Mouse (Mus musculus): ENCODE data around the gene Tm6sf1.
A peak's percentile ranks its signal among the peaks of the same experiment; 100 is the strongest.

The Tm6sf1 gene

DNA sequence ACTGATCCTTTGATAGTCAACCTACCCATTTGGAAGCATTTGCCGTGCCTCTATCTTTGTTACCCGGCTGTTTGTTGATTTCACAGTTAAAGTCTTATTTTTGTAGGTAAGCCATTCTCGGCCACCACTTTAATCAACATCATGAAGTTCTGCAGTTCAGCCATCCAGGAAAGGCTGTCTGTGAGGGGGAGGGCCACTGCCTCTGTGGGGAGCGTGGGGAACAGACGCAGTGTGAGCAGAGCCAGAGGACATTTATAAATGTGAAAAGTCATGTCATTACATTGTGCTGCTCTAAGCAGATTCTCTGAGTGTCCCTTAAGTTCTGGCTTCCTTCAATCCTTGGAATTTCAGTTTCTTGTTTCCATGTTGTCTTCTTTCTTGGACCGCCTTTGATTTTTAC, 8.6 kb upstream of the Tm6sf1 start:
- no peak for DNase-seq (ENCODE audit: low spot score)

DNA sequence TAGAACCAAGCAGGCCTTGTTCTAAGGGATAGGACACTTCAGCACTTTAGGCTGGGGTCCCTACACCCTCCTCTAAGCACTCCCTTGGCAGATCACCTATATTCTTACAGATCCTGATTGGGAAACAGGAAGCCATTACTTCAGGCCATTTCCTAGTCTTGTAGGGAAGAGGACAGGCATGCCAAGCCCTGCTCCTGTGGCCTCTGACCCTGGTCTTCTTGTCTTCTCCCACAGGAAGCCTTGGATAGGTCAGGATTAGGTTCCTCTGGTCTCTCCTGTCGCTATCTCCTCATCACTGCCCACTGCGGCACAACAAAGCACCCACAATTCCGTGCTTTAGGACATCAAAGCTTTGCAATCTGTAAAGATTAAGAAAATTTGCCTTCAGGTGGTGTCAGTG, 7.1 kb upstream of the Tm6sf1 start:
- no peak for DNase-seq (ENCODE audit: low spot score)

DNA sequence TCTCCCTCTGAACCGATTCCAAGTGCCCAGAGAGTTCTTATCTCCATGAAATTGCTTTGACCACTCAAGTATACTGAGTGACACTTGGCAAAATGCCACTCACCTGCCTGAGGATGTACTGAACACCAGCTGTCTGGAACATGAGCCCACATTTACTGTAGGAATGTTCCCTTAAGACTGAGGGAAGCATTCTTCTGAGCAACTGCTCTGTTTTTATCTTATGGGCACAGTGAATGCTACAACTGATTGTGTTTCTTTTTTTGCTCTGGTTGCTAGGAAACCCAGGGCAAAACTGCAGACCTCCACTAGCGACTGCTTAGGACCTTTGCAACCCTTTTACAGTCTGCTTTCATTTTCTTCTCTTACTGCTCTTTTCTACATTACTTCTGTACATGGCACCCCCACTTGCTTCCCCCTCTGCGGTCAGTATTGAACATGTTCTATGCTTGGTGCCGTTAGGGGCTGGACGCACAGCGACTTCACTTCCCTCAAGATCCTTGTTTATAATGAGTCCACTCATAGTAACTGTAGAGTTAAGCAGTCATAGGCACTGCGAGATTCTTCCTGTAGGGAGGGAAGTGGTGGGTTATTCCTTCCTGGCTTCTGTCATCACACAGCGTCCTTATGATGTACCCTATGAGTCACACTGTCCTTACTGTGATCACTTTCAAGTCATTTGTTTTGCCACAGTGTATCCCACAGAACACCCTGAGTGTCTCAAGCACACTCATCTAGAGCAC, 4.1 kb upstream of the Tm6sf1 start:
- DNase-seq (ENCODE audit: low spot score) = no peak

DNA sequence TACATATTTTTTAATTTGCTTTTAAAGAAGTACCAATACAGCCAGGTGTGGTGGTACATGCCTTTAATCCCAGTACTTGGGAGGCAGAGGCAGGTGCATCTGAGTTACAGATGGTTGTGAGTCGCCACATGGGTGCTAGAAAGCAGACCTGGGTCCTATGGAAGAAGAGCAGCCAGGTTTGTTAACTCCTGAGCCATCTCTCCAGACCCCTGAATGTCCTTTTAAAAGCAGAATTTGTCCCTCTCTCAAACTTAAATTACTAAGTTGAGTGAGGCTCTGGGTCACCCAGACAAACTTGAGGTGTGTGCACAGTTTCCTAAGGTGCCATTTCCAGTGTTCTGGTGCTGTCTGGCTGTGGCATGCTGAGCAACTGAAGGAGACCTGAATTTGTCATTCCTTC, 3.1 kb upstream of the Tm6sf1 start, which contains the start of gene Gm10160:
TSS of gene Gm10160 (minus strand) at position 101 of the 400 bp plus-strand sequence.
- DNase-seq (ENCODE audit: low spot score) = no peak

DNA sequence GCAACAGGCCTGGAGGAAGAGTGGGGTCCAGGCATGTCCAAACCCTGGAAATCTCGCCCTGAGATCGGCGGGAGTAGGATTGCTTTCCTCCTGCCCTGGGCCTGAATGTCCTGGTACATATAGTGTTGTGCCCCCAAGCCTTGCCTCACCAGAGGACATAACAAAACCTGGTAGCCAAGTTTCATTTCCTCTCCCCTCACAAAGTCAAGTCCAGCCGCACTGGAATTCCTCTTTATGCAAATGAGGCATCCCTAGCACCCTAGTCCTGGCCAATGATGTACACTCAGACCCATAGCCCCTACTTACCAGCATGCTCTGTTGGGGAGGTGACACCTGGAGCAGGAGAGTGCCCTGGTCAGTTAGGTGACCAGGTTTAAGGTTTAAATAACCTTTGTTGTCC, 2.6 kb upstream of the Tm6sf1 start:
- DNase-seq (ENCODE audit: low spot score) = no peak

DNA sequence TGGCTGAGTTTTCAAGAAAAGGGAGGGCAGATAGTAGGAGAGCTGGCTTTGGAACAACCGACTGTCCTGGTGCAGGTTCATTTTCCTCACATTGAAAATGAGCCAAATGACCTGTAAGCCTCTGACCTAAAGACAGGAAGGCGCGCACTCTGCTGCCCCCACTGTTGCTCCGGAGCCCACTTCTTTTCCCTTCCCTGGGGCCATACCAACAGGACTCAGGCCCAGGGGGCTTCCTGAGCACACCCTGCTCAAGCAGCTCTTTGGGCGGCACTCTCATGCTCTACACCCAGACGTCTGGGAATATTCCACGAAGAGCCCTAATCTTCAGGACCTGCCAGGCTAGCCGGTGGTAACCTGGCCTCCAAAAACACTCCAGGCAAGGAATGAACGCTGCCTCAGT, 565 bp upstream of the Tm6sf1 start:
- no peak for DNase-seq (ENCODE audit: low spot score)

DNA sequence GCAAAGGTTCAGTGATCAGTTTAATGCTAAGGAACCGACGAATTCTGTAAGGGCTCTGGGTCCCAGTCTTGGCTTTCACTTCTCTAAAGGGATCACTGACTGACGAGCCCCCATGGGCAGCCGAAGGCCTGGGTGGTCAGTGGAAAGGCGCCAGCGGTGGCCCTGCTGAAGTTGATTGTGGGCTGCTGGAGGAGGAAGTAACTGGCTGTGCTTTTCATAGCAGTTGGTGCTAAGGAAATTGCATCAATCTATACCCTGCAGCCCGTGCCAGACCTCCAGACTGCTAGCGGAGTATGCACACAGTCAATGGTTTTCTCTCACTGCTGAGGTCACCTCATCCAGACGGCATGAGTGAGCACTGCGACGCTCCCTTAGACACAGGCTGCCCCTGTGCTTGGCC, 1.3 kb downstream of the Tm6sf1 start:
- DNase-seq (ENCODE audit: low spot score) = no peak

DNA sequence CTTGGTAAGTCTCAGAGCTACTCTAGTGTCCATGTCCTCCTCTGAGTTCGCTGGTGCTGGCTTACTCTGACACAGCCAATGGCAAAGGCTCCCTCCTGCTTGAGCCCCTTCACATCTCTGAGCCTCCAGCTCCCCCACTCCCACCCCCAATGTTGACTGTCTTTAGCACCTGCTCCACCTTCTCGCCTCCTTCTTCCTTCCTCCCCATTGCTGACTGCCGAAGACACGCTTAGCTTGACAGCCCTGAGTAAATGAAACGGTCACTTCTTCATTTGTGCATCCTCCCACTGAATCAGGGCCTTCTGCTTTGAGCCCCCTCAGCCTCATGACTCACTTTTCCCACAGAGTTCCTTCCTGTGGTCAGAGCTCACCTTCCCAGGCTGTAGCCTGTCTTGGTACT, 2.2 kb downstream of the Tm6sf1 start:
- no peak for DNase-seq (ENCODE audit: low spot score)

DNA sequence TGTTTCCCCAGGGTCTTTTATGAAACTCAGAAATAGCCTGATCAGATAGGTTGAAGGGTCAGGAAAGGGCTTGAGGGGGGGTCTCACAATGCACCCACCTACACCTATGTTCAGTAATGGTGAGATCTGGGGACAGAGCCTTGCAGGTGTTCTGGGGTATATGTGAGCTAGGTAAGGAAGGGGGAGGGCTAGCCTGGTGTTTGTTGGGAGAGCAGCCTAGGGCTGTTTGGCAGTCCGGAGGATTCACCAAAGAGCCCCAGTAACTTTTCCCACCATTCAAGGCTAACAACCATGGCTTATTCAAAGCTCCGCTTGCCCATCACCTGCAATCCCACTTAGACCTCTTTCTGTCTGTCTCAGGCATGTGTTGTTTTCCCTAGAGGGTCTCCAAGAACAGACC, 2.7 kb downstream of the Tm6sf1 start:
- DNase-seq (ENCODE audit: low spot score) = no peak

DNA sequence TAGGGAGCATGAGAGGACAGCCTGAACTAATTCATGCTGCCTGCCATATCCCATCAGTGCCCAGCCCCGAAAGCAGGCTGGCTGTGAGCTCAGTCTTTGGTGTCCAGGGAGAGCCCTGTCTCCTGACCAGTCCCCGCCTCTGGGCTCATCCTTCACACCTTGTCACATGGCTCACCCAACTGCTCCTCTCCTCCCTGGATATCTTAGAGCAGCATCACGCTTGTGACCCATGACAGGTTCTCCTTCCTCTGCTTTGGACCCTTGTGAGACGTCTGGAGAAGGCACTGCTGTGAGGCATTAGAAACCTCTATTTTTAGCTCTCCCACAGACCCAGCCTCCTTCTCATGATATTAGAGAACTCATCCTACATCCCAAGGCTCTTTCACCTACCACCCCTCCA, 3.1 kb downstream of the Tm6sf1 start:
- DNase-seq (ENCODE audit: low spot score) = no peak

DNA sequence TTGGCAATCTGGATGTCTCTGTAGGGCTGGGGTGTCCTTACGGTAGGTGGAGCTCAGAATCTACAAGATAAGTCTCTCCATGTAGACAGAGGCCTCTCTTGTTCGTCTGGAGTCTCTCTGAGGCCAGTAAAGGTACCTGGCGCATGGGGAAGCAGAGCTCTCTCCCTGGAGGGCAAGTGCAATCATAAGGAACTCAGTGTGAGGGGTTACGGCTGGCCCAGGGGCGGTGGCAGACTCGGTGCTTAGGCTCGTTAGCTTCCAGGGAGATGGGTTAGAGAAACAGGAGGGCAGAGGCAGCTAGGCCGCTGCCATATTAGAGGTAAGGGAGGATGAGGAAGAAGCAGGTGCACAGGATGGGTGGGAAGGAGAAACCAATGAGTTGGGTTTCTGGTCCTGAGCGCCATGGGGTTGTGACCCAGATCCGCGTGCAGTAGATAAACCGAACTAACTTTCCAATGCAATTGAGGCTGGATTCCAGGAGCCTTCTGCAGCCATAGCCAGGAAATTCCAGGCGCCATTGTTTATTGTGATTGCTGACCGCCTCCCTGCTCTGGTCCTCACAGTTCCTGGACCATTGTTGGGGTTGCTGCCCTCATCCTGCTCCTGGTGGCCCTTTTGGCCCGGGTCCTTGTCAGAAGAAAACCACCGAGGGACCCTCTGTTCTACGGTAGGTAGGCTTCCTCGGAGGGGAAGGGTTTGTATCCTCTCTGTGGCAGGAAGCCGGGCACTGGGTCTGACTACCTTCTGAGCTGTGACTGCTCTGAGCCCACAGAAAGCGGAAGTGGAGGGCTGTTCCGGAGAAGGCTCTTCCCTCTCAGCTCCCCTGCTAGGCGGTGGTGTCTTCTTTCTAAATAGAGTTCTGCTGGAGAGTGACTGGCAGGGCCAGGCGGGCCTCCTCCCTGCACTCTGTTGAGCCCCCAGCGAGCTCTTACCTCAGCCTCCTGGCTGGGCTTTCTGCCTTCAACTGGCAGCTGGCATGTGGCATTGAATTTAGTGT, 4.1 kb downstream of the Tm6sf1 start:
- no peak for DNase-seq (ENCODE audit: low spot score)

DNA sequence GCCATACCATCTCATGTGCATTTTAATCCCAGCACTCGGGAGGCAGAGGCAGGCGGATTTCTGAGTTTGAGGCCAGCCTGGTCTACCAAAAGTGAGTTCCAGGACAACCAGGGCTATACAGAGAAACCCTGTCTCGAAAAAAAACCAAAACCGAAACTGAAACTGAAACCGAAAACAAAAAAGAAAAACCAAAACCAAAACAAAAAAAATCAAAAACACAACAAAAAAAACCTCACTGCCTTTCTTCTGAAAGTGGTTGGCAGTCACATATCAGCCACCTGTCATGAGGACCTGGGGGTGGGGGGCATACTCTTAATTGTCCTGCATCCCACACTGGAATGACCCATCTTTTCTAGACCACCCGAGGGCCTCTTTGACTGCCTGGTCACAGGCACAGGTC, 5.8 kb downstream of the Tm6sf1 start:
- DNase-seq (ENCODE audit: low spot score) = no peak

DNA sequence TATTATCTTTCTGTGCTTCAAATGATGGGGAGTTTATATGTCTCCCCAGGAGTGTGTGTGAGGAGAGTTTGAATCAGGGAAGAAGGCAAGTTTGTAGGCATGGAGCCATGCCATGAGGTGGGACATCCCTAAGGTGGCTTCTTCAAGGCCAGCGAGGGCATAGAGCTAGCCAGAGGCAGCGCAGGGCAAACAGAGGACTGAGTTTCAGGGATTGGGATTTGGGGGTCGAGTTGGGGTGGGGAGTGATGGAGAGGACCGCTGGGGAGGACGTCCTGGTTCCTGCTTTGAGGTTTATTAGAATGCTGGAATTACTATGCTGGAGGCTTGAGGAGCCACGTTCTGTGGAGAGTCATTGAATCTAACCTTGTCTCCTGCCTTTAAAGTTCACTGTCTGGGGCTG, 7.1 kb downstream of the Tm6sf1 start:
- no peak for DNase-seq (ENCODE audit: low spot score)

DNA sequence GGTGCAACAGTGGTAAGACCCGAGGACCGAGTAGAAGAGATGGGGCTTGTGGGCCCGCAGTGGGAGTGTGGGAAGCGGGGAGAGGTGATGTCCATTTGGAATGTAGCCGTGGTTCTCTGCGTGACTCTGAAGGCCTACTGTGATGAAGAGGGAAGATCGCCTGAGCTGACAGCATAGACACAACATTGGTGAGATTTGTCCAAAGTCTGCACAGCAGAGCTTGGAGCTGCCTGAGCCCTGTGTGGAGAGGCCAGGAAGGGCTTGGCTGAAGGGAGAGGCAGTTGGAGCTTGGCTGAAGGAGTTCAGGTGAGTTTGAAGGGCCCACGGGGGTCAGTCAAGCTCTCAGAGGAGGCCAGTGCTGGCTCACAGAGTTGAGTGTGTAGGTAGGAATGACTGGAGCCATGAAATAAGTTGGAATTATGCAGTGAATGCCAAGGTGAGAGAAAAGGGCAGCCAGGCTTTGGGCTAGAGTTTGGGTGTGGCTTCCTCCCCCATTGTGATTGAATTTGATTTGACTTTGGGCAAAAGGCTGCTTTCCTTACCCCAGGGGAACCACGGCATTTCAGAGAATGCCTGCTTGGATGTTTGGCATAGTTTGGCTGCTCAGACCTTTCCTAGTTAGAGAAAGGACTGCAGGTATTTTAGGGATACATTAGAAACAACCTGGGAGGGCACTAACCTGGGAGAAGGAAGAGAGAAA, 8.6 kb downstream of the Tm6sf1 start:
- DNase-seq (ENCODE audit: low spot score) = no peak

DNA sequence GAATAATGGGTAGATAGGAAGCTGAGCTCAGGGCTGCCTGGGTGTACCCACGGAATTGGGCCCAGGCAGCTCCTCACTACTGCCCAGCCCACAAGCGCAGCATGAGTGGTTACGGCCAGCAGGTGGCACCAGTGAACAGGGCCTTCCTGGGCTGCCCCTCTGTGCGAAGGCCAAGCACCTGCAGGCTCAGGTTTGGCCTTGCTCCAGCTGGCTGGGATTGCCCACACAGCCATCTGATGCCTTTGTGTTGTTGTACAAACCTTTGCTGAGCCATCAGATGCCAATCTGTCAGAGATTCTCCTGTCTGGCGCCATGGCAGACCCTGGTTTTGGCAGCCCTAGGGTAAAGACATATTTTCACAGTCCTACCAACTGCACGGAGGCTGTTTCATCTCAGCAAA, 9.4 kb downstream of the Tm6sf1 start:
- DNase-seq (ENCODE audit: low spot score) = peak; percentile 35

DNA sequence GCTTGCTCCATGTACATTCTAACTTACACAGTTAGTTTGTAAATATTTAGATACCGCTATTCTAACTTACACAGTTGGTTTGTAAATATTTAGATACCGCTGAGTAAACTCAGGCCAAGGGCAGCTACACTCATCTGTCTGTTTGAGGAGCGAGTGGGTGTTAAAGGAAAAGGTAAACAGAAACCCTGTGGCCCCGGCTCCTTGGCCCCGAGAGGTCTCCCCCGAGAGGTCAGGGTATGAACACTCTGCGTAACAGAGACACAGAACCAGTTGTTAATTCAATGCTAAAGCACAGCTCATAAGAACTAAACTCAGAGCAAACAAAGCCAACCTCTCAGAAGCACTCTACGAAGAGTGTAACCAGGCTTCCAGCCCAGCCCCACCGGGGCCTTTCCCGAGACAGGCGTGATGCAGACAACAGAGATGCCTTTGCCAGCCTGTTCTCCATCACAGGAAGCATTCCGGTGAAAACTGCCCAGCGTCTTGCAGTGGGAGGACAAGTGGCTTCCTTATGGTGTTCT, 13.8 kb downstream of the Tm6sf1 start:
- no peak for DNase-seq (ENCODE audit: low spot score)

DNA sequence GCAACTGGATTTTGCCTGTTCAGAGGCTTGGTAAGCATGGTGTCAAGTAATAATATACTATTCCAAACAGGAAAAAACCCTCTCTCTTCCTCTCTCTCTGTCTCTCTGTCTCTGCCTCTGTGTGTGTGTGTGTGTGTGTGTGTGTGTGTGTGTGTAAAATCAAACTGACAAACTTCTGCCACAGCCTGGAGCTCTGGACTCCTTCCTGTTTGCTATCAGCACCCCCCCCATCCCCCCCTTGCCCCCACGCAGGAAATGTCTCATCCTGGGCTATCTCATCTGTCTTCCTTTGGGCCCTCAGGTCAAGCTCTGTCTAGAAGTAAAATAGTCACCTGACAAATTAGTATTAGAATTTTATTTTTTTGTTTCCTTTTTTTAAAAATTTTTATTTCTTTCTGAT, 15.0 kb downstream of the Tm6sf1 start:
- DNase-seq (ENCODE audit: low spot score) = no peak

DNA sequence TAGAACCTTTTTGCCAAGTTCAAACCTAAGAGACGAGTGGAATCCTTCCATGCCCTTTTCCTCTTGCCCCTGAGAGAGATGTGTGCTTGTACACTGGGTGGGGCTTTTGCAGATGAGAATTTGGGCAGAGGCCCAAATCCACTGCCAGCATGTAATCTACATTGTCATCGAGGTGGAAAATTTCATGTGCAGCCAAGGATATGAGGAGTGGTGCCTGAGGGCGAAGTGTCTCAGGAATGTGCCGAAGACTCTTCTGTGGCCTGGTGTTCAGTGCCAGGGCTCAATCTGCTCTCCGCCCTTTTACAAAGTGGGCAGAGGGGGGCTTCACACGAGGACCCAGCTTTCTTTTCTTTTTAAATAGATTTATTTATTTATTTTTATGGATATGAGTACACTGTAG, 15.8 kb downstream of the Tm6sf1 start:
- no peak for DNase-seq (ENCODE audit: low spot score)

DNA sequence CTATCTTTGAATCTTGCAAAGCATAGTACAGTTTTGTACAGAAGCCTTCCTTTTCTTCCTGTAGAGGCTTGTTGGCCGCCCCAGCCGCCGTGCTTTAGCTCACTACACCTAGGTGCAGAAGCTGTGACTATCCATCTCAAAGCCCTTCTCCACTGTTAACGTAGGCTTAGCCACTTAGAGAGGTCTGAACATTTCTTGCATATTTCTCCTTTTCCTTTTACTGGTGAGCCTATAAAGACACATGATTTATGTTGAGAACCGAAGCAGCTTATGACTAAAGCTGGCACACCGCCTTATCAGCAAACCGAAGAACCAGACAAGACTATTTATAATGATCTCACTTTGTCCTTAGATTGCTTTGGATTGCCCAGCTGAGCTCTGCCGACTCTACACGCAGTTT, 16.6 kb downstream of the Tm6sf1 start:
- no peak for DNase-seq (ENCODE audit: low spot score)

DNA sequence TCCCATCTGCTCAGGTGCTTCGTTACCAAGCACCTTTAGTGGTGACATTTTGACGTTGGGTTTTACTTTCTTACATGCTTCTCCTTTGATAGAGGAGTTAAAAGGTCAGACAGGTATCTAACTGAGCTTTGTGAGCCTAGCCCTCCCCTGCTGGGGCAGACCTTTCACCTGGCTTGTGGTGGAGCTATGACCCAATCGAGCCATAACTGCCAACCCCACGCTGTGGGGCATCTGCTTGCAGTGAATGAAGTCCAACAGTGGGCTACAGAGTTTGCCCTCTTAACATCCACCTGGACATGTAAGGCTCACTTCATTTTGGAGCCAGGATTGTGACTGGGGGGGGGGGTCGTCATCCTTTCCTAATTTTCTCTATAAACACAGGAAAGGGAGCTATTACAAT, 21.5 kb downstream of the Tm6sf1 start:
- DNase-seq (ENCODE audit: low spot score) = no peak

DNA sequence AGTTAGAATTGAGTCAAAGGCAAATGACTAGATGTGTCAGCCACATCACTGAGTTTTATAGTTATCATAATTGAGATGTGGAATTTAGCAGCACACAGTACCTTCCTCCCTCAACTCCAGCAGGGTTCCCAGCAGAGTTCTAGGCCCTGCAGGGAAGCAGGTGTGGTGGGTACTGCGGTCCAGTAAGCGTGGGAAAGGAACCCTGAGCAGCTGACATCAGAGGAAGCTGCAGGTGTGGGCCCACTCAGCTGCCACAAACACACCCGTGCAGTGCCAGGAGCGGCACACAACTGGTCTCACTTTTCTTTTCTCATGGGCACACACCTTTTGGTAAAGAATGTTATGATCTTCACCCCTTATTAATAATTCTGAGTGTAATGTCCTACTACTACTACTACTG, 22.0 kb downstream of the Tm6sf1 start:
- no peak for DNase-seq (ENCODE audit: low spot score)

DNA sequence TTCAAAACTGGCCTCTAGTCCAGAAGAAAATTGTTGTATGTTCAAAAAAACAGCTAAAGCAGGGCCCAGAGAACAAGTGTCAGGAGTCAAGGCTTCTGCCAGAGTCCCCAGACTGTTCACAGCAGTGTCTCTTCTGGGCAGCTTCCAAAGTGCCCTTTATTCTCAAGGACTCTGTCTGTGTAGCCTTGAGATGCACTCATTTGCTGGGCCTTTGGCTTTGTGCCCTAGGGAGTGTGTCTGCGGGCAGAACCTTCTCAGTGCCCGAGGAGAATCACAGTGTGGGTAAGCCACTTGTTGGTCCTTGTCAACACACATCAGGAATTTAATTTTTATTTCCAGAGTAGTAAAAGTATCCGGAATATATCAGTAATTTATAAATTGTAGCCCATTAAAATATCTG, 22.8 kb downstream of the Tm6sf1 start:
- DNase-seq (ENCODE audit: low spot score) = no peak
